Mouse (Mus musculus): ENCODE results near the gene St3gal2.
"Not testable (repeated sequence)": the region's sequence is repeated elsewhere in the genome, so short reads cannot be mapped to it uniquely, and the experiment has no call there.

St3gal2 gene

DNA sequence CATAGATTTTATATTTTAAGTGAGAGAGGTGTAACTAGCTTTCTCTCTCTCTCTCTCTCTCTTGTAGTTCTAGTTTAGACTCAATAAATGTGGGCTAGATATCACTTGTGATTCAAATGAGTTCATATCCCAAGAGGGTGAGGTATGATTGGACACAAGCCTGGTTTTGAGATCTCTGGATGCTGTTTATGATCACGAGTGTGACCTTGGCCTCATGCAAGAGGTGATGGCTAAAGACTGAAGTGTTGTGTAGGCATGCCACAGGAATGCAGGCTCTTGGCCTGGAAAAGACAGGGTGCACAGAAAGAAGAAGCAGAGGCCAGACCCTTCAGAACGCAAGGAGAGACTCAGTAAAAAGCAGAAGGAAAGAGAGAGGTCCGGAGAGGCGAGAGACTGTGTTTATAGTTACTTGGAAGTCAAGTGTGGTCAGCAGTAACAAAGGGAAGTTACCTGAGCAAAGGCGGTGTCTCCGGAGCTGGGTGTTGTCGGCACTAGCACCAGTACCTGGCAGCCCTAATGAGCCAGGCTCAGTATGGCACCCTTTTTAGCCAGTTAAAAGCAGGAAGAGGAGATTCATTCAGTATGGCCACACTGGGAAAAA, 24.7 kb downstream of the St3gal2 start:
- no peak for DNase-seq (ENCODE audit: low read depth, low spot score)

DNA sequence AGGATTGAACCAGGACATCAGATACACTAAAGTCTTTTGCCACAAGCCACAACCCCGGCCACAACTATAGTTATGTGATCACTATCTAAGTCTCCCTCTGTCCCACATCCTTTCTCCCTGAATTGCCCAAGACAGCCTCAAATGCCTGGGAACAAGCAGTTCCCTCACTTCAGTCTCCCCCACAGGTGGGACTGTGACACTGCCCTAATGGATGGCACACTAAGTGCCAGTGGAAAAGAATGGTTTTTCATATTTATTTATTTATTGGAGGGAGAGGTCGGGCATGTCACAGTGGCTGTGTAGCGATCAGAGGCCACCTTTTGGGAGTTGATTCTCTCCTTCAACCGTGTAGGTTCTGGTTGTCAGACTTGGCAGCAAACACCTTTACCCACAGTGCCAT, 26.0 kb downstream of the St3gal2 start:
- no peak for DNase-seq (ENCODE audit: low read depth, low spot score)

DNA sequence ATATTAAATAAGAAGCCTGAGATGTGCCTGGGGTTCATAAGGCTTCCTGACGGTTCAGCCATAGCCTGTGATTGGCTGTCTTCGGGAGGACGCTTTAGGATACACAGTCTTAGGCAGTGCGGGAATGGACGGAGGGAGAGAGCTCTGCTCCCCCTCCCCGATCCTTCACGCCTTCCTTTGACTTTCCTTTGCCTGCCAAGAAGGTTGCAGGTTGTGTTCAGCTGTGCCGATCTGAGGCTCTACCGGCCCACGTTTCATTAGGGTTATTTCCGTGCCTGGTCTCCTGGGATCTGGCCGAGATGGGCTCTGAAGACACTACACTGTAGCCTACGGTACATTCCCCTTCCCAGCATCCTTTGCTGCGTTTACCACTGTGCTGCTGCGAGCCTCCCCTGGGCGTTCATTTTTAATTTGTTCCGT, 30.4 kb downstream of the St3gal2 start:
- DNase-seq (ENCODE audit: low read depth, low spot score) = no peak

DNA sequence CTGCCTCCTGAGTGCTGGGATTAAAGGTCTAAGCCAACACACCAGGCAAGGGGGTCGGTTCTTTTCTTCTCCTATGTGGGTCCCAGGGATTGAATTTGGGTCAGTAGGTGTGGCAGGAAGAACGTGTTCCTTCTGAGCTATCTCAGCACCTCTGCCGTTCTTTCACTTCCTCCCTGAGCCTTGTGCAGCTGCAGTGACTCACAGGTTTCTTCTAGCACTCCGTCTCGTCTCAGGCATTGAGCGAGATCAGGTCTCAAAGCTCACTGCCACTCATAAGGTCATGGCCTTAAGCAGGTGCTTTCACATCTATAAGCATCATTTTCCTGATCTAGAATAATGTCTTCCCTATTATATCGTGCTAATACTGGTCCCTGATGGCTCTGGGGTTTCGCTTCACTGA, 35.1 kb downstream of the St3gal2 start:
- no peak for DNase-seq (ENCODE audit: low read depth, low spot score)

DNA sequence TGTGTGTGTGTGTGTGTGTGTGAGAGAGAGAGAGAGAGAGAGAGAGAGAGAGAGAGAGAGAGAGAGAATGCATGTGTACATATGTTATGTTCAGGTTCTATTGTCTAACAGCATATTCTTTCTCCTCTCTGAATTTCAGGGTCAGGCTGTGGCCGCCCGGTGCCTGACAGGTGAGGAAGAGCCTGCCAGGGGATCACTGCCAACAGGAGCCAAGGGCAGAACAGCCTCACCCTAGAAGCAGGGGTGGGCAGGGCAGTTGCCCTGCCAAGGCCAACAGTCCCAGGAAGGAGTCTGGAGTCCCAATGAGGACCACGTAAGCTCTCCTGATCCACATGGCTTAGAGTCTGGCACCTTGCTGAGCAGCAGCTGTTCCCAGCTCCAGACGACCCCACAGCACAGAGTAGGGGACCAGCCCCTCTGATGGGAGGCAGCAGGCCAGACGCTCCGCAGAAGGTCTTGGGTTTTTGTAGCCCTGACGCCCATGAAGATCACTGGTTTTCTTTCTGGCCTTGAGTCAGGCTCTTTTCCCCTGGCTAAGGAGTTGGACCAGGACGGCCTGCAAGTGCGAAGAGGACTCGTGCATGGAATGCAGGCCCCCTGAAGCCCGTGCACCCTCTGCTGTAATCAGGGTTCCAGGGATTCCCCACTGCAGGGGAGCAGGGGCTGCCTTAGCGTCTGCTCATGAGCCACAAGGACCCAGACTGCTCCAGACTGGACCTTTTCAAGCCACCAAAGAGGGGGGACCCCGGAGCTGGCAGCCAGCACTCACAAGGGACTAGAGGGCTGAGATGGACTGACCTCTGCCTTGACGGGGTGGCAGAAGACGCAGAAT, 37.1 kb downstream of the St3gal2 start:
- no peak for DNase-seq (ENCODE audit: low read depth, low spot score)

DNA sequence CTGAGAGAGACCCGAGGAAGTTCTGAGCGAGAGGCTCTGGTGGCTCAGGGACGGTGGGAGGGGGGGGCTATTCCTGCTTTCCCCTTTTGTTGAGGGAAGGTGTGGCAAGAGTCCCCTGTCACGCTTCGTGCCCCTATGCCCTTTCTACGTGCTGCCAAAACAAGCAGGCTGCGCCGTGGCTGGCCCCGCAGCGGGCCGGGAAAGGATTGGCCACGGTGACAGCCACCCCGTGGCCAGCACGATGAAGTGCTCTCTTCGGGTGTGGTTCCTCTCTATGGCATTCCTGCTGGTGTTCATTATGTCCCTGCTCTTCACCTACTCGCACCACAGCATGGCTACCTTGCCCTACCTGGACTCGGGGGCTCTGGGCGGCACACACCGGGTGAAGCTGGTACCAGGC, 37.7 kb downstream of the St3gal2 start:
- DNase-seq (ENCODE audit: low read depth, low spot score) = no peak

DNA sequence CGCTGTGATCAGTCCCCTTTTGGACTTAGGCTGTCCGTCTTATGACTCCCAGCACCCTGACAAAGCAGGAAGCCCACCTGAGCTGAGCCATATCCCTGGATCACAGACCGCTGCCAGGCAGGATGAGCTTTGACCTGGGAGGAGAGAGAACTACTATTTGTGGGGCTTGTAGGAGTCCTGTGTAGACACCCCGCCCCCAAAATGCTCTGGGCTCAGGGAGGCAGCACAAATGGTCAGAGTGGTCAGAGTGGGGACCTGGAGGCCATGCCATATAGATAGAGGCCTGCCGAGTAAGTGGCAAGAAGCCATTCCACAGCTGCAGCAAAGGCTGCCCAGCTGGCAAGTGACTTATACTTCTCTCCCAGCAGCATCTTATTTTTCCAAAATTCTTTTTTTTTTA, 38.4 kb downstream of the St3gal2 start:
- no peak for DNase-seq (ENCODE audit: low read depth, low spot score)

DNA sequence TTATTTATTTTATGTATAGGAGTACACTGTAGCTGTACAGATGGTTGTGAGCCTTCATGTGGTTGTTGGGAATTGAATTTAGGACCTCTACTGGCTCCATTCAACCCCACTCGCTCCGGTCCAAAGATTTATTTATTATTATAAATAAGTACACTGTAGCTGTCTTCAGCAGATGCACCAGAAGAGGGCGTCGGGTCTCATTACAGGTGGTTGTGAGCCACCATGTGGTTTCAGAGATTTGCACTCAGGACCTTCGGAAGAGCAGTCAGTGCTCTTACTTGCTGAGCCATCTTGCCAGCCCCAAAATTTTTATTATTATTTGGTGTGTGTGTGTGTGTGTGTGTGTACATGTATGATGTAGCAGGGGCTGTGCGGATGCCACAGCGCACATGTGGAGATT, 38.8 kb downstream of the St3gal2 start:
- DNase-seq (ENCODE audit: low read depth, low spot score) = not testable (repeated sequence)

DNA sequence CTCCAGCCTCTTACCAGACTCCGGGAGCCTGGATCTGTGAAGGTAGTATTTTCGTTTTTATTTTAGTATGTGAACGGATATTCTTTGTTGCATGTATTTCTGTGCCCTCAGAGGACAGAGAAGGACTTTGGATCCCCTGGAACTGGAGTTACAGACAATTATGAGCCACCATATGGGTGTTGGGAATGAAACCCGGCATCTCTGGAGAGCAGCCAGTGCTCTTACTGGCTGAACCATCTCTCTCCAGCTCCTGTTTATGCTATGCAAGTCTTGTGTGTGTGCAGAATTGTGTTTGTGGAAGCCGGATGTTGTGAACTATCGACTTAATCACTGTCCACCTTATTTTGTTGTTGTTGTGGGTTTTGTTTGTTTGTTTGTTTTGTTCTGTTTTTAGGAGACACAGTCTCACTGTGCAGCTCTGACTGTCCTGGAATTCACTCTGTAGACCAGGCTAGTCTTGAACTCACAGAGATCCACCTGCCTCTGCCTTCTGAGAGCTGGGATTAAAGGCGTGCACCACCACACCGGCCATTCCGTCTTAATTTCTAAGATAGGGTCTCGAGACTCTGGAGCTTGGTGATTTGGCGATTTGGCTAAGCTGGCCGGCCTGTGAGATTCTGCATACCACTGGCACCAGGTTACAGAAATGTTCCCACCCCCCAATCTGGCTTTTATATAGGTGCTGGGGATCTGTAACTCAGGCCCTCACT, 39.5 kb downstream of the St3gal2 start:
- DNase-seq (ENCODE audit: low read depth, low spot score) = no peak

DNA sequence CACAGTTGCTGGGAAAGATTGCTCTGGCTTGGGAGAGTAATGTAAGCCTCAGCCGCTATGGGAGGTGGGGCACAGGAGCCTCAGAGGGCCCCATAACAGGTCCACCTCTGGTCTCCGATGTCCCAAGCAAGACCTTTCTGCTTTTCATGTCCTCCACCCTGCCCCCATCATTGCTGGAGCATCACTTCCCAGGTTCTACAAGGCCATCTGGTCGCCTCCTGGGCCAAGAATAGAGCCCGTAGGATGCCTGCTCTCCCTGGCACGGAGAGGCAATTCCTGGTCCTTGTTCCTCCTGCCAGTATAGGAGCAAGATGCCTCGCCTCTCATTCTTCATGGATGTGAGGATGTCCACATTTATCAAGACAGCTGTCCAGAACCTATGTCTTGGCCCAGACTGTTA, 40.2 kb downstream of the St3gal2 start:
- no peak for DNase-seq (ENCODE audit: low read depth, low spot score)

DNA sequence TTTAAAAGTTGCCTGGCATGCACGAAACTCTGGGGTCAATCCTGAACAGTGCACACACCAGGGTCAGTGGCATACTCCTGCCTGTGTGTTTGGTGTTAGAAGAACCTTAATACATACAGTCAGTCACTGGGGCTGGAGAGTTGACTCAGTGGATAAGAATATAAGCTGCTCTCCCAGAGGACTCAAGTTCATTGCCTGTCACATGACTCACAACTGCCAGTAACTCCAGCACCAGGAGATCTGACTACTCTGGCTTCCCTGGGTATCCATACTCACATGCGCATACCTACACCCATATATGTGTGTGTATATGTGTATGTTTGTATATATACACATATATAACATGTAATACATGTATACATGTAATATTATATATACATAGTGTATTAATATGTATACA, 43.3 kb downstream of the St3gal2 start:
- DNase-seq (ENCODE audit: low read depth, low spot score) = no peak

DNA sequence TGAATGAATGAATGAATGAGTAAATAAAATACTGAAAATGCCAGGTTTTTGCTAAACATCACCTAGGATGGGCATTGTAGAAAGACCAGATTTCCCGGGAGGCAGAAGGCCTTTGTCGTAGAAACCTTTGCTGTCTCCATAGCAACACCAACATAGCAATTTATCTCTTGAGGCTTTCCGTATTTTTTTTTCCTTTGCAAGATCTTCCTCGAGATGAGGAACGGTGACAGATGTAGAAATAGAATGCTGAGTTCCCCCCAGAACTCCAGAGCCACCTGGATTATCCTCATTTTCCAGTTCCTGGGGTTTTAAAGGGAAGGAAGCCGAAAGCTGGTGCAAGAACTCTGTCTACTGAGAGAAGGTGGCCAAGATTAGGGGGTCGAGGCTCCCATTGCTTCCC, 44.9 kb downstream of the St3gal2 start:
- no peak for DNase-seq (ENCODE audit: low read depth, low spot score)

DNA sequence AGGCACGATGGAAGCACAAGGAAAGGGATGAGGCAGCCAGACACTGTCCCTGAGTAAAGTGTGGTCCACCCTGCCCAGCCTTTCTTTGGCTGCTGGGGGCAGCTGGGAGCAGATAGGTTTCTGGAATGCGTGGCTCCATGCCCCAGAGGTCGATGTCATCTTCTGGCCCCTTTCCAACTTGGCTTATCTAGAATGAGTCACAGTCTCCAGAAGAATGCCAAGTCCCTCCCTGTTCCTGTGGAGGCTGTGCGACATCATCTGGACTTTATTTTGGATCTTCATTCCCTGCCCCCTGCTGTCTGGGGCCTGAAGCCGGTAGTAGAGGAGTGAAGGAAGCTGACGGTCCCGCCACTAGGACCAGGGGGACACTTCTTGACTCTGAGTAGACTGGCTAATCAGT, 45.9 kb downstream of the St3gal2 start:
- no peak for DNase-seq (ENCODE audit: low read depth, low spot score)

DNA sequence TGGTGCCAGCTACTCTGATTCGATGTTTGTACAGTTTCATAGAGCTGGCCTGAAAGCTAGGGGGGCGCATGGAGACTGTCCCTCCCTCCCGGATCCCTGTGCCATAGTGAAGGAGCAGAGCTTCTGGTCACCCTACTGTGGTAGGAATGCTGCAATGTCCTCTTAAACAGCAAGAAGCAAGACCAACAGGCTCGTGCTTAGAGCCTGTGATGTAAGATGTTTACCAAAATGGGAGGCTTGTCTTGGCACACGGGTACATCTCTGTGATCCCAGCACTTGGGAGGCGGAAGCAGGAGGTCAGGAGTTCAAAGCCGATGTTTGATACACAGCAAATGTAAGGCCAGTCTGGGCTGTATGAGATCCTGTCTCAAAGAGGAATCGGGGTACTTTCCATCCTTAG, 46.9 kb downstream of the St3gal2 start:
- DNase-seq (ENCODE audit: low read depth, low spot score) = no peak

DNA sequence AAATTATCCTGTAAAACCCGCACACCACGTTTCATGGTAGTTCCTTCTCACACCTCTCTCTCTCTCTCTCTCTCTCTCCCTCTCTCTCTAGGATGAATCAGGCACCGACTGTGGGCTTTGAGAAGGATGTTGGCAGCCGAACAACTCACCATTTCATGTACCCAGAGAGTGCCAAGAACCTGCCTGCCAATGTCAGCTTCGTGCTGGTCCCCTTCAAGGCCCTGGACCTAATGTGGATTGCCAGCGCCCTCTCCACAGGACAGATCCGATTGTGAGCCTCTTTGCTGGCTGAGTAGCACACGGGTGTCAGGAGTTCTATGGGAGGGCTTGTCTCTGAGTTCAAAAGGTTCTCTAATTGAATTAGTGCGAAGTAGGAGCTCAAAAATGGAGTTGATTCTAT, 47.6 kb downstream of the St3gal2 start:
- DNase-seq (ENCODE audit: low read depth, low spot score) = no peak

DNA sequence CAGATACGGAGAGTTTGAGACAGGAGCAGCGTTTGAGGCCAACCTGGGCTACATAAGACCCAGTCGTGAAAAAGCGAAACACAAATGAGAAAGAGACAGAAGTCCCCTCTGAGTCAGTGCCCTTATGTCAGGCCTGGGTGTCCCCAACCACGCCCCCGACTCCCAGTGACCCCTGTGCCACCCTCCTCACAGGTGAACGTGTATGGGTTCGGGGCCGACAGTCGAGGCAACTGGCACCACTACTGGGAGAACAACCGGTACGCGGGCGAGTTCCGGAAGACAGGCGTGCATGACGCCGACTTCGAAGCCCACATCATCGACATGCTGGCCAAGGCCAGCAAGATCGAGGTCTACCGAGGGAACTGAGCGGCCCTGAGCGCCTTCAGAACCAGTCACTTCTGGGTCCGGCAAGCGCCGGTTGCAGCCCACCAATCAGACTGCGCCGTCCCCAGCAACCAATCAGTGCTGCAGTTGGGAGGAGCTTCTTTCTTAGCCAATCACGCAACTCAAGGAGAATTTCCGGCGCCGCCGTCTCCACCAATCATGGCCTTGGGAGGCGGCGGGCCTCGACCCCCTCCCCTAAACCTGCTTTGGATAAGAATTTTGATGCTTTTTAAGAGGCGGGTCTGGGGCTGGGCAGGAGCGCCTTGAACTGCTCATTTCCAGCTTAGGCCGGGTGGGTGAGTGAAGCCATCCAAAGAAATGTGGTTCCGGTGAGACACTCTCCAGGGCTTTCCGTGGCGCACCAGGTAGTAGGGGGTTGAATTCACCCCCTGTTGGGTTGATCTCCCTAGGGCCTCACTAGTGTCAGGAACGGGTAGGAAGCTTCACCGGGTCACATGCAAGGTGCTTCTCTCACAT, 50.4 kb downstream of the St3gal2 start:
- peak; percentile 95 for DNase-seq (ENCODE audit: low read depth, low spot score)

DNA sequence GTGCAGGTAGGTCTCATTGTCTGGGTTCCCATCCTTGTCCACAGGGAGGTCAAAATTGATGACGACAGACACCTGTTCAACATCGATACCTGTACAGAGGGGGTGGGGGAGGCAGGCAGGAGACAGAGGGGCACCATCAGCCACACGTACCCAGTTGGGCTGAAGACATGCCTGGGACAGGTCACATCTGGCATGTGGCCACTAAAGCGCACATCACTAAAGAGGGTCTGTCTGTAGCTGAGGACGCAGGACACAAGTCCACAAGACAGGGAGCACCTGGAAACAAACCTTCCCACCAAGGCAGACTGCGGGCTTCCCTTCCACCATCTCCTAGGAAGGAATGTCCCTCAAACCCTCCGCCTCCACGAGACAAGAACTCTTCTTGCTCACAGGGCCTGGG, 56.8 kb downstream of the St3gal2 start:
- not testable (repeated sequence) for DNase-seq (ENCODE audit: low read depth, low spot score)

DNA sequence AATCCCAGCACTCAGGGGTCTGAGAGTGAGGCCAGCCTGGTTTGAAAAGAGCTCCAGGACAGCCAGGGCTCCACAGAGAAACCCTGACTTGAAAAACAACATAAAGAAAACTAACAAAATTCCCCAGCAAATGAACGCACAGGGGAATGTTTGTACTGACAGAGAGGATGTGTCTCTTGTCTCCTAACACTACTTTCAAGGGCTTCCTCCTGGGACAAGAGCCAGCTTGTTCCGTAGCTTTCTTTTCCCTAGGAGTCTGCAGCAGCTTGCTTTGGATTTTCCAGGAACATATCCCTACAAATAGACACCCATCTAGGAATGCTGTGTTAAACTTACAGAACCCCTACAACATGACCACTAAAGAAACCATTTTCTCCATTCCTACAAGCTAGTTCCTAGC, 58.3 kb downstream of the St3gal2 start:
- DNase-seq (ENCODE audit: low read depth, low spot score) = not testable (repeated sequence)

DNA sequence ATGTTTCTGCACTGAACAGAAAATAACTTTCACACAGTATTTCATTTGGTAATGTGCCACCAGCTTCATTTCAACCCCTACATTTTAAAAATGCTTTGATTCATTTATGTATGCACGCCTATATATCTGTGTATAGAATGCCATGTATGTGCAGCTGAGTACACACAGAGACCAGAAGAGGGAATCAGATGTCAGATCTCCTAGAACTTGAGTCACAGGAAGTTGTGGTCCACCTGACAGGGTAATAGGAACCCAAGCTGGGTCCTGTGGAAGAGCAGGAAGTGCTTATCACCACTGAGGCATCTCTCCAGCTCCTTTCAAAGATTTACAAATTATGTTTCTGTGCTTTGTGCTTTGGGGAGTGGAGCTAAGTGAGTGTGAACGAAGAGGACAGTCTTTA, 61.6 kb downstream of the St3gal2 start:
- DNase-seq (ENCODE audit: low read depth, low spot score) = no peak

DNA sequence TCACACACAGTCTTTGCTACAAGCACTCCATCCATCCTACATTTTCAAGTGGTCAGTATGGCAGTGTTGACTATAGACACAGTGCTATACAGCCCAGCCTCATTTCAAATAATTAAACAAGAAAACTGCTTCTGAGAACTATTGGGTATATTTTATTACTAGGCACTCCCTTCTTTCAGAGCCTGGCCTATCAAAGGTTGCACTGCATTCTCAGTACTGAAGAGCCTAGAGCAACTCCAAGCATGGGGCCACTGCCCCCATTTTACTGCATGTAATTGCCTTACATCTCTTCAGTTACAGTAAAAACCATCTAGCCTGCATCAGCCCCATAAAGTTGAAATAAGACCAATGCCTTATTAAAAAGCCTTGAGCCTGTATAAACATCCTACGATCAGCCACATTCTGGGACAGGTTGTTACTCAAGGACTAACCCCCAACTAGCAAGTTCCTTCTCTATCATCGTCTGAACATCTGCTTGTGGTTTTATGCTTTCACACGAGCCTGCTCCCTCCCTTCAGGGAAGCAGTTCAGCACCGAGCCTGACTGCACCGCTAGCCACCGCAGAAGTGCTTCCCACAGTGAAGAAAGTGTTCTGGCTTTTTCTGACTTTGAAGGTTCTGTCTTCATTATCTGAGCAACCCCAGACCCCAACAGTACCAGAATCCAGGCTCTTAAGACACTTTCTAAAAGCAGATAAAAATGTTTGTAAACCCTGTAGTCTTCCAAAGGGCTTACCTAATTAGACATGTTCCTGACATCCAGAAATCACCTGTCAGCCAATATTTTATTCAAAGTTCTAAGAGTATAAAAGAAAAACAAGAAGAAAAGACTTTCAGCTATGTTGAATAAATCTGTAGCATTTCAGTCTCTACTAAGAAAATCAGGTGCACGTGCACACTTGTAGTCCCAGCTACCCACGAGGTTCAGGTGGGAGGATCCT, 68.4 kb downstream of the St3gal2 start:
- no peak for DNase-seq (ENCODE audit: low read depth, low spot score)

DNA sequence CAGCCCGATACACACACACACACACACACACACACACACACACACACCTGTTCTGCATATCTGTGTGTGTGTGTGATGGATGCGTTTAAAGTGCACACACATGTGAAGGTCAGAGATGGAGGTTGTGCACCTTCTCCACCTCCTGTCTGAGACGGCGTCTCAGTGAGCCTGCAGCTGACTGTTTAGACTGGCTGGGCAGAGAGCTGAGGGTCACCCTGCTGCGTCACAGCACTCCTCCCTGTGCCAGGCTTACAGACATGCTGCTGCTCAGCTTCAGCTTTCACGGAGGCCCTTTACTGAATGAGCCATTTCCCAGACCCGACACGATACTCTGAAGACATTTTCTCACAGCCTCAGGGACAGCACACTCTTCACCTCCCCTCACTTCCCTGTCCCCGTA, 70.3 kb downstream of the St3gal2 start:
- DNase-seq (ENCODE audit: low read depth, low spot score) = no peak

All from telencephalon, adult 2 months (tissue).